Mouse (Mus musculus) hindbrain, embryonic 14.5 days (tissue): Measurements from ENCODE around the gene 1810010D01Rik. TPM values are rescaled to one million over a fixed set of nuclear protein-coding genes. Genes with fewer than 3 reads are reported as not detected.
A peak's percentile ranks its signal among the peaks of the same experiment; 100 is the strongest.

ENCODE experiments used
- ATAC-seq: fragments of 200-750 bp; cut with Nextera tagmentation; 2 replicates; pipeline ENCODE4 v1.8.0; 2017; ENCODE audit warnings: moderate number of reproducible peaks, mild to moderate bottlenecking, moderate TSS enrichment, moderate library complexity; ENCODE audit not compliant: low FRiP score
- DNase-seq: peaks from one replicate; pipeline ENCODE4 v3.0.0-alpha.2; 2015; ENCODE audit warnings: low spot score
- H3K27ac ChIP-seq: fragments of 300-500 bp; sonication (generic); 2 replicates; pipeline ENCODE4 v1.5.1; 2014; ENCODE audit warnings: mild to moderate bottlenecking, moderate library complexity
- H3K27me3 ChIP-seq: fragments of 300-500 bp; sonication (generic); 2 replicates; pipeline ENCODE4 v1.6.1; 2014; ENCODE audit warnings: mild to moderate bottlenecking, low read length, mixed read lengths; ENCODE audit not compliant: control insufficient read depth, insufficient read depth
- H3K36me3 ChIP-seq: fragments of 300-500 bp; sonication (generic); replicated peaks from 2 replicates; pipeline ENCODE4 v1.6.1; 2014; ENCODE audit not compliant: control insufficient read depth, insufficient read depth
- H3K4me1 ChIP-seq: fragments of 300-500 bp; sonication (generic); replicated peaks from 2 replicates; pipeline ENCODE4 v1.6.1; 2014; ENCODE audit warnings: antibody characterized with exemption, low read length, mixed read lengths; ENCODE audit not compliant: control insufficient read depth, insufficient read depth
- H3K4me2 ChIP-seq: fragments of 300-500 bp; sonication (generic); replicated peaks from 2 replicates; pipeline ENCODE4 v1.6.1; 2014; ENCODE audit warnings: mild to moderate bottlenecking, moderate library complexity
- H3K4me3 ChIP-seq: fragments of 300-500 bp; sonication (generic); replicated peaks from 2 replicates; pipeline ENCODE4 v1.5.1; 2014; ENCODE audit warnings: mild to moderate bottlenecking, low read length
- H3K9ac ChIP-seq: fragments of 300-500 bp; sonication (generic); 2 replicates; pipeline ENCODE4 v1.6.1; 2014
- H3K9me3 ChIP-seq: fragments of 300-500 bp; sonication (generic); 2 replicates; pipeline ENCODE4 v1.6.1; 2016; ENCODE audit warnings: low read length; ENCODE audit not compliant: control insufficient read depth
- WGBS: fragments of 180-500 bp; shearing (Covaris S2); extraction: QIAGEN DNeasy Blood & Tissue Kit; methylation state at CpG from one replicate; pipeline ENCODE4 v1.1.7; 2014; 5-methylcytosine and 5-hydroxymethylcytosine counted together
- polyA plus RNA-seq: library from polyadenylated mRNA; unstranded; fragments of >200 nt; fragmentation: Nextera tagmentation; extraction: Ambion mirVana; gene quantifications from 2 replicates; pipeline ENCODE4 v1.2.1, GENCODE M21; 2014

The 1810010D01Rik gene
- polyA plus RNA-seq, 1 experiment from 2014 or later = not detected

DNA sequence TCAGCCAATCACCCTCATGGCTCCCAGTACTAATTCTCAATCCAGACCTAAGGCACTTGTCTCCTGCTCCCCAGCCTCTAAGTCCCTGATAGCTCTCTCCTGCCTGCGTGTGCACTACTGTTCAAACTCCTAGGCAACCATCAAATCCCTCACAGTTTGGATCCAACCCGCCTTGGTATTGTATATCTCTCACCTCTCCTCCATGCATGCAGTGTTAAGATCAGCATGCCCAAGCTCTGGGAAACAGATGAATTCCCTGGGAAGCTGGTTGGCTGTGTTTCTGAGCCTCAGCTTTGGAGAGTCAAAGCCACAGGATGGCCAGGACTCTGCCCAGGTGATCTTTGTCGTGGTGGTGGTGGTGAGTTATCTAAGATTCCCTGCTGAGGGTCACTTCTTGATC, 10.2 kb downstream of the 1810010D01Rik start:
- WGBS = 50% methylated on average over 3 of the region's 3 CpGs
- no peaks in the 10 kb centered on the region for H3K36me3 ChIP-seq
- H3K9ac ChIP-seq = no peak overlapping the region
- no peak overlapping the region for H3K4me3 ChIP-seq
- DNase-seq (no peak), ATAC-seq (no peak)
- peaks cover 7% of the 10 kb centered on the region; the same call in 1 of the 2 replicates for H3K9me3 ChIP-seq
- no peak overlapping the region for H3K27ac ChIP-seq
- H3K4me1 ChIP-seq = peaks cover 16% of the 10 kb centered on the region
- no peak overlapping the region for H3K4me2 ChIP-seq
- H3K27me3 ChIP-seq = no peaks in the 10 kb centered on the region

DNA sequence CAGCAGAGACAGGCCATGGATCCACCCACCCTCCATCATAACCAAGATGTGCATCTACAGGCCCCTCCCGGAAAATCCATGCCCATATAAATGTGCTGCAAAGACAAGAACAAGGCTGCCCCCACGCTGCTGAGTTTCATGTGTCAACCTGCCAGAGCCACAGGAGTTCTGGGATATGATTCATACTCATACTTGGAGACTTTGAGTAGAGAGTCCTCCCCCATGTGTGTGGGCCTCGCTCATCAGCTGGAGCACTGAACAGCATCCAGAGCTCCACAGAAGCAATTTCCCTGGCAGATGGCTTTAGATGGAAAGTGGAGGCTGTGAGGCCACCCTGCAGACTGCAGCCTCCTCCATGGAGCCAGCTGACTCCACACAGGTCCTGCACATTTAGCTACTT, 10.9 kb downstream of the 1810010D01Rik start:
- Histone ChIP-seq H3K9ac (no peak overlapping the region), H3K9me3 (peaks cover 7% of the 10 kb centered on the region; the same call in 1 of the 2 replicates), H3K36me3 (no peaks in the 10 kb centered on the region), H3K27me3 (no peaks in the 10 kb centered on the region), H3K4me1 (peaks cover 16% of the 10 kb centered on the region), H3K4me2 (no peak overlapping the region), H3K4me3 (no peak overlapping the region), H3K27ac (no peak overlapping the region)
- ATAC-seq (no peak), DNase-seq (no peak)
- WGBS = 83% methylated on average over 3 of the region's 3 CpGs

DNA sequence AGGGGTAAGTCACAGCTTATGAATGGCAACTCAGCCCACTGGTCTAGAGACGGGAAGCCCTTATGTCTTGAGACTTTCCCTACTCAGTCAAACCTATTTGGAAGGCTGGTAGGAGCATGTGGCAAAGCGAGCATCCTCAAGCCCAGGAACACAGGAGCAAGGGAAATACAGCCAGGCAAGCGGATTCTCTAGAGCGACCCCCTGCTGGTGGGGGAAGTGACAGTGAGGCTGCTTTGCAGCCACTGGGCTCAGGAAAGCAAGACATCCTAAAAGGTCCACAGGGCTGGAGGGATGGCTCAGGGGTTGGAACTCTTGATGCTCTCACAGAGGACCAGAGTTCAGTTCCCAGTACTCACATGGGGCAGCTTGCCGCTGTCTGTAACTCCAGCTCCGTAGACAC, 11.6 kb downstream of the 1810010D01Rik start:
- Histone ChIP-seq H3K4me3 (no peak overlapping the region), H3K27me3 (no peaks in the 10 kb centered on the region), H3K4me2 (no peak overlapping the region), H3K9ac (no peak overlapping the region), H3K9me3 (peaks cover 3% of the 10 kb centered on the region; the same call in 1 of the 2 replicates), H3K4me1 (peaks cover 16% of the 10 kb centered on the region), H3K27ac (no peak overlapping the region), H3K36me3 (no peaks in the 10 kb centered on the region)
- no peak for DNase-seq
- ATAC-seq = no peak
- WGBS = 77% methylated on average over 6 of the region's 6 CpGs

DNA sequence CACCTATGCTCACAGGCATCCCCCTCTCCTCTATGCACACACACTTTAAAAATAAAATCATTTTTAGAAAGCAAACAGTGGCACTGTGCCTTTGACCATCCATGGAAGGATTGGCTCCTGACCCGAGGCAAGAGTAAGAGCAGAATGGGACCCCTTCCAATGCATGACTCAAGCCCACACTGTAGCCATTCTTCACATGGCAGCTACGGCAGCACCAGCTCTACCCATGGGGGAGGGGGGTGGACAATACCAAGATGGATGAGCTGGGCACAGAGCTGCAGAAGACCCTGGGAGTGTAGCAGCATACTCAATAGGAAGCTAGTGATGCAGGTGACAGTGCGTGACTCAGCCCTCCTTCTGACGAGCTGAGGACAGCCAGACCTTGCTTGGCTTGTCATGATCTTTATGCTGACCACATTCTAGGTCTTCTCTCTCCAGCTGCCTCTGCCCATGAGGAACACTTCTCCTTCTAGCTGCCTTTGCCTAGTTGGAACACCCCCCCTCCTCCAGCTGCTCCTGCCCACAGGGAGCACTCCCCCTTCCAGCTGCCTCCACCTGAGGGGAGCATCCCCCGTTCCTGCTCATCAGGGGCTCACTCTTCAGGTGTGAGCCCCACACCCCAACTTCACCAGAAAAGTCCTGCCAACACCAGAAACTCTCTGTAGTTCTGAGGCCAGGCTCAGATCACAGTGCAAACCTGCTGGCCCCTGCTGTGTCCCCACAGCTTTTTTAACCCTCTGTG, 12.6 kb downstream of the 1810010D01Rik start:
- no peak for DNase-seq
- 41% methylated on average over 5 of the region's 5 CpGs for WGBS
- Histone ChIP-seq H3K4me1 (peaks cover 16% of the 10 kb centered on the region), H3K27ac (no peak overlapping the region), H3K36me3 (no peaks in the 10 kb centered on the region), H3K27me3 (no peaks in the 10 kb centered on the region), H3K9me3 (no peaks in the 10 kb centered on the region), H3K4me3 (no peak overlapping the region), H3K9ac (no peak overlapping the region), H3K4me2 (no peak overlapping the region)
- ATAC-seq = no peak

DNA sequence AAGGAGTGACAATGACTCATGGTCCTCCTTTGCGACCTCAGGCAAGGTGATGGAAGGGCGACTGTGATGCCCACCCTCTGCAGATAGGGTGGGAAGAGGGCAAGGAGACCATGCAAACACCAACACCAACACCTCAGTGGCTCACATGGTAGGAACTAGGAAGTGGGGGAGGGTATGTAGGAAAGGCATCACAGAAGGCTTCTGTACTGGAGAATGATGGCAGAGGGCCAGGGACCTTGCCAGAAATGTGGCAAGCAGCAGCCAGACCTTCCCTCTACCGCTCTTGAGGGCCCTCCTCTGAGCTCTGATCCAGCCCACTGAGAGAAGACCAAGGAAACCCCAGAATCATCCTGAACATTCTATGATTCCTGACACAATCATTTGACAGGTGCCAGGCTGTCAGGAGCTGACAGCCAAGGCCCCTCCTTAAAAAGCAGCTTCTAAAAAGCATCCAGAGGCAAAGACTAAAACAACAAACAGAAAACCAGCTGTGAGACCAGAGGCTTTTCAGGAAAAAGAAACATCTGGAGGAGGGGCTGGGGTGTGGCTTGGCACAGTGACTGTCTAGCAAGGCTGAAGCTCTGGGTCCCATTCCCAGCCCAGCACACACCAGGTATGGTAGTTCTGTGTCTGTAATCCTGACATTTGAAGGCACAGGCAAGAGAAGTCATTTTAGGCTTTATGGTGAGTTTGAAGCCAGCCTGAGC, 13.3 kb downstream of the 1810010D01Rik start:
- Histone ChIP-seq H3K9ac (no peak overlapping the region), H3K4me1 (peaks cover 16% of the 10 kb centered on the region), H3K27me3 (no peaks in the 10 kb centered on the region), H3K9me3 (no peaks in the 10 kb centered on the region), H3K4me2 (no peak overlapping the region), H3K4me3 (no peak overlapping the region), H3K27ac (no peak overlapping the region), H3K36me3 (no peaks in the 10 kb centered on the region)
- DNase-seq = peak; percentile 53
- ATAC-seq = no peak
- WGBS = 83% methylated on average over 3 of the region's 3 CpGs

DNA sequence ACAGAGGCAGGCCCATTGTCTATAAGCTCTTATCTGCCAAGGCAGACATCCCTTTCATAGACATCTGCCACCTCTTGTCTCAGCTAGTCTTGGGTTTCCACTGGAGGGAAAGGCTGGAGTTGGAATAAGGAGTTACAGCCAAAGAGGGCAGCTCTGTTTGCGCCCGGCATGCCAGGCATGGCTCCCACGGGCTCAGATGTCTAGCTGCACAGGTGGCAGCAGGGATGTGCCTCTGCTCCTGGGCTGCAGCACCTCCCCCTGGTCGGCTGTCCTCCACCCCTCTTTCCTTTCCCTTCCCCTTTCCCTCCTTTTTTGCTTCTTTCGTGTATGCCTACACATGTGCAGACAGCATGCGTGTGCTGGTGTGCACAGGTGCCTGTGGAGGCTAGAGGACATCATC, 15.1 kb downstream of the 1810010D01Rik start:
- DNase-seq = no peak
- H3K36me3 ChIP-seq = no peaks in the 10 kb centered on the region
- H3K4me1 ChIP-seq = peaks cover 16% of the 10 kb centered on the region
- H3K4me2 ChIP-seq = no peak overlapping the region
- 72% methylated on average over 6 of the region's 6 CpGs for WGBS
- H3K9me3 ChIP-seq = no peaks in the 10 kb centered on the region
- H3K9ac ChIP-seq = no peak overlapping the region
- H3K27me3 ChIP-seq = no peaks in the 10 kb centered on the region
- no peak overlapping the region for H3K4me3 ChIP-seq
- no peak overlapping the region for H3K27ac ChIP-seq
- ATAC-seq = no peak

DNA sequence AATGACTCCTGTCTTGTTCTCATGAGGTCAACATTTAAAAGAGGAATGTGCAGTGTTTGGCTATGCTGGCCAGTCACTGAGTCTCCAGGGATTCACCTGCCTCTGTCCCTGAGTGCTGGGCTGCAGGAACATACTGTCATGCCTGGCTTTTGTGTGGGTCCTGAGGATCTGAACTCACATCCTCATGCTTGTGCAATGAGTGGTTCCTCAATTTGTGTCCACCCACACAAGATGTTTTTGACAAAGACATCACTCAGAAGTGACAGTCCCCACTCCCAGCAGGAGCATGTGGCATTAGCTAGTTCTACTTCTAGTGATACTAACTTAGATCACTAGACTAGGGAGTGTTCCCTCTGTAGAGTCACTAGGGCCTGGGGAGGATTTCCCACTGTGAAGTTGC, 17.4 kb downstream of the 1810010D01Rik start:
- Histone ChIP-seq H3K36me3 (no peaks in the 10 kb centered on the region), H3K4me1 (peaks cover 14% of the 10 kb centered on the region), H3K9ac (no peak overlapping the region), H3K27ac (no peak overlapping the region), H3K4me3 (no peak overlapping the region), H3K27me3 (no peaks in the 10 kb centered on the region), H3K9me3 (no peaks in the 10 kb centered on the region), H3K4me2 (no peak overlapping the region)
- DNase-seq = no peak
- ATAC-seq = no peak

DNA sequence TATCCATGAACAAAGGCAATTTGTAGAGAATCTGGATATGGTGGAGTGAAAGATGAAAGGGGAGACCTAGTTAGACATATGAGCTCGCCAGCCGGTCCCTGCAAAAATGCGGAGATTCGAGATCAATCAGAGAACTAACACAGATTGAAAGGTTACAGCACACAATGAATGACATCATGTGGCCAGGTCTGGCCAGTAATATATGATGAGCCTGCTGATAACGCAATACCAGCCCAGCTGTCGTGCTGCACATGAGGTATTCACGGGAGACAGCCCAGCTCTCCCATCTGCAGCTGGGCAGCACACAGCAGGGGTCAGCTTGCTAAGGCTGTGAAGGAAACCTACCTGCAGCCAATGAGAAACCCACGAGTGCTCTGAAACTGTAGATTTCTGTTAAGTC, 18.6 kb downstream of the 1810010D01Rik start:
- no peak for ATAC-seq

DNA sequence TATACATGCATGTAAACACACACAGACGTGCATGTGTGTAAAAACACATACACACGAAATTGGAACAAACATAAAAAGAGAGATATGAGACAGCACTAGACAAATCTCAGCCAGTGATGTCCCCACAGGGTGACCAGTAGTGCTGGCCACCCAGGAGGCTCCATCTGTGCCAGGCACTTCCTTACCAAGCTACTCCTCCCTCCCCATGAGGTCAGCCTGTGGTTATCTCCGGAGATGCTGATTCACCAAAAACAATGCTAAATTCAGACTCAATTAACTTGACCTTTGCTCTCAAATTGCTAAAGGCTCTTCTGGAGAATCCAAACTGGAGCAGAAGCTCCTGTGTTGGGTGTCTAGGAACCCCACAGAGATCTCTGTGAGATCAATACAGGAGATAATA, 20.1 kb downstream of the 1810010D01Rik start:
- Histone ChIP-seq H3K36me3 (no peaks in the 10 kb centered on the region), H3K4me2 (no peak overlapping the region), H3K27ac (no peak overlapping the region), H3K4me3 (no peak overlapping the region), H3K27me3 (no peaks in the 10 kb centered on the region), H3K9me3 (no peaks in the 10 kb centered on the region), H3K9ac (no peak overlapping the region), H3K4me1 (no peaks in the 10 kb centered on the region)
- DNase-seq (no peak), ATAC-seq (no peak)
- WGBS = 73% methylated on average over 3 of the region's 3 CpGs

More for the DNA sequence above, 18.6 kb downstream of the 1810010D01Rik start:
- 40% methylated on average over 8 of the region's 8 CpGs for WGBS
- no peak for DNase-seq
- Histone ChIP-seq H3K36me3 (no peaks in the 10 kb centered on the region), H3K4me1 (peaks cover 3% of the 10 kb centered on the region), H3K4me2 (no peak overlapping the region), H3K9me3 (no peaks in the 10 kb centered on the region), H3K9ac (no peak overlapping the region), H3K4me3 (no peak overlapping the region), H3K27ac (no peak overlapping the region), H3K27me3 (no peaks in the 10 kb centered on the region)
